Mouse (Mus musculus): Measurements from ENCODE around the gene Zic2.

Gene Zic2

GRCm38 (mm10) chr14:122462689-122463079, 12.6 kb upstream of the Zic2 start:
- DNase-seq, result peak; percentile 56

- DNase-seq, result peak; percentile 74
Observed at GRCm38 (mm10) chr14:122463080-122463691, 12.0 kb upstream of the Zic2 start.

DNA sequence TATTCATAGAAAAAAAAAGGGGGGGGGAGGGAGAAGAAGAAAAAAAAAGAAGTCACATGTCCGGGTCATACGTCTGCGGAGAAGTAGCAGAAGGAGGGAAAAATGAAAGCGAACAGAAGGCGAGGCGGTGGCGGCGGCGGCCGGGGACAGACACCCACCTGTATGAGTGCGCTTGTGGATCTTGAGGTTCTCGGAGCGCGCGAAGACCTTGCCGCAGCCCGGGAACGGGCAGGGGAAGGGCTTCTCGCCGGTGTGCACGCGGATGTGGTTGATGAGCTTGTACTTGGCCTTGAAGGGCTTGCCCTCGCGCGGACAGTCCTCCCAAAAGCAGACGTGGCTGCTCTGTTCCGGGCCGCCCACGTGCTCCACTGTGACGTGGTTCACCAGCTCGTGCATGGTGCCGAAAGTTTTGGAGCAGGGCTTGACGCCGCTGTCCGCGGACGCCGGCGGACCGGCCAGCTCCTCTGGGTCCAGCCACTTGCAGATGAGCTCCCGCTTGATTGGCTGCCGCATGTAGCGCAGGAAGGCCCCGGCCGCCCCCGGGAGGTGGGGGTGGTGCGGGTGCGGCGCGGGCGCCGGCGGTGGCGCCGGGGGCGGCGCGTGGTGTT, 11.4 kb upstream of the Zic2 start:
- DNase-seq, result peak; percentile 77

- DNase-seq, result no peak
Observed at GRCm38 (mm10) chr14:122464351-122464762, 10.9 kb upstream of the Zic2 start.

DNA sequence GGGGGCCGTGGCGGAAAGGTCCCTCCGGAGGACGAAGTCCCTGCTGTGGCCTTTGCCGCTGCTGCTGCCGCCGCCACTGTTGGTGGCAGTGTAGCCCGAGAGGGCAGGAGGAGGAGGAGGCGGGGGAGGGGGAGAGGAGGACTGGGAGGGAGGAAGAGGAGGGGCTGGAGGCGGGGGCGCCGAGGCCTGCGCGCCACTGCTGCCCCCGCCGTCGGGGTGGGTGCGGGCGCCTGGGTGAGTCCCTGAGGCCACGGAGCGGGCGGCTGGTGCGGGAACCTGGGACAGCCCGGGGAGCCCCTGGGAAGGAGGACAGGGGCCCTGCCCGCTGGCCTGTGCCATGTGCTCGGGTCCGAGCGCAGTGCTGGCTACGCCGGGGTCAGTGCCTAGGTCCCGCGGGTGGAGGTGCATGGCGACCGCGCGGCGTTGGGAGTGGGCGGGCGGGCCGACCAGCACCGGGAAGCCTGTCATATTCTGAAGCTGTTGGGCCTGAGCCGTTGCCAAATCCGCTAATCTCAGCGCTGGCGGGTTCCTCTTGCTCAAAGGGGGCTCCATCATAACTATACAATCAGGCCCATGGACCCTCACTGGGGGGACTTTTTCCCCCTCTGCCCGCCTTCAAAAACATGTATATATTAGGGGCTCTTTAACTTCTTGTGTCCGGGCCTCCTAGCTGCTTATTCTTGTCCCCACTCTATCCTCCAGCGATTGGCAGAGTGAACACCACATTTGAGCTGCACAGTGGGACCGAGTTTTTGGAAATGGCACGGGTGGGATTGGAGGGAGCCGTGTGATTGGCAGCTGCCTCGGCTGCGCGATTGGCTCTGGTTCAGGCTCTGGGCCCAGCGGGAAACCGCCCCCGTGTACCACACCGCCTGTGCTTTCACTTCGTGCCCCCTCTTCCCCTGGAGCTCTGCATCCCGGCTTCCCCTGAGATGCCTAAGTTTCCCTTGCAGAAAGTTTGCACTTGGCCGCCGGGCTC, 10.2 kb upstream of the Zic2 start, which contains the start of gene Zic5:
Zic5 (minus strand) TSS at position 915 of the 979 bp plus-strand sequence.
- peak; percentile 91 for DNase-seq

DNA sequence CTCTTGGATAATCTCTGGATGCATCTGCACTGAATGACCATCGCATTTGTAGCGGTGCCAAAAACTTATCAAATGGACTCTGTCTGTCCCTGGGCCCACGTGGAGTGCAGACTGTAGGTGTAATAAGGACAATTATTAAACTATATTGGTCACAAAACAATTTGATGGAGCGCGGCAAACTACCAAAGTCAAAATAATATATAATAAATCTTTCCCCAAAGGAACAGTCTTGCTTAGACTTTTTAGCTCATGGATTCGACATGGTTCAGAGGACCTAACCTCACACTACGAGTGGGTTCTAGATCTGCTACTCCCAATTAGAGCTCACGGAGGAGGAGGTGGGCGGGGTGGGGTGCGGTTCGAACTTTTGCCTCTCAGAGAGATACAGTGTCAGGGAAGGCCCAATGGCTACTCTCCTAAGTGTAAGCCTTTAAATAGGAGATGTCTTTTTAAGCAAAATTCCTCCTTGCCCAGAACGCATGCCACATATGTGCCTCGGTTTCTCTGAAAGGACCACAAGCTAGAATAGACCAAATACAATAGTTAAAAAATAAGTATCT, 9.2 kb upstream of the Zic2 start:
- DNase-seq, result peak; percentile 66

DNA sequence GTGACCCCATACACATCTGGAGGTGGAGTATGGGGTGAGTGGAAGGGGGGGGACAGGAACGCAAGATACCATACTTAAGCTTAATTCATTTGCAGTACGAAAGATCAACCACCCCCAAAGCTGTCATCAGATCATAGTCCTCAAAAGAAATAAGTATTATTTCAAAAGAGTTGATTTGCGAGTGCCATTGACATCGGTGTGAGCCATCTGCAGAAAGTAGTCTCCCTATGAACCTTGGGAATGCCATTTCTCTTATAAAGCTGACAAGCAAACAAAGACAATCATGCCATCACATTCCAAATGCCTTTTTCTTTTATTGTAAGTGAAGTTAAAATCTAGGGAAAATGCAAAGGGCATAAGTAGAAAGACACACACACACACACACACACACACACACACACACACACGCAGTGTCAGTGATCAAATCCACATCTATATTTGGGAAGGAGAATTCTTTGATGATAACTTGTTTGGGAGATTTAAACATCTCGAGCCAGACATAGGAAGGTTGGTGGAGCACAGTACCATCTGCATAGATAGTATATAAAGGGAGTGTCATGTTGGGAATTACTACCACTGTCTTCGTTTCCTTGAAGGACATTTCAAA, 8.4 kb upstream of the Zic2 start:
- peak; percentile 36 for DNase-seq

DNA sequence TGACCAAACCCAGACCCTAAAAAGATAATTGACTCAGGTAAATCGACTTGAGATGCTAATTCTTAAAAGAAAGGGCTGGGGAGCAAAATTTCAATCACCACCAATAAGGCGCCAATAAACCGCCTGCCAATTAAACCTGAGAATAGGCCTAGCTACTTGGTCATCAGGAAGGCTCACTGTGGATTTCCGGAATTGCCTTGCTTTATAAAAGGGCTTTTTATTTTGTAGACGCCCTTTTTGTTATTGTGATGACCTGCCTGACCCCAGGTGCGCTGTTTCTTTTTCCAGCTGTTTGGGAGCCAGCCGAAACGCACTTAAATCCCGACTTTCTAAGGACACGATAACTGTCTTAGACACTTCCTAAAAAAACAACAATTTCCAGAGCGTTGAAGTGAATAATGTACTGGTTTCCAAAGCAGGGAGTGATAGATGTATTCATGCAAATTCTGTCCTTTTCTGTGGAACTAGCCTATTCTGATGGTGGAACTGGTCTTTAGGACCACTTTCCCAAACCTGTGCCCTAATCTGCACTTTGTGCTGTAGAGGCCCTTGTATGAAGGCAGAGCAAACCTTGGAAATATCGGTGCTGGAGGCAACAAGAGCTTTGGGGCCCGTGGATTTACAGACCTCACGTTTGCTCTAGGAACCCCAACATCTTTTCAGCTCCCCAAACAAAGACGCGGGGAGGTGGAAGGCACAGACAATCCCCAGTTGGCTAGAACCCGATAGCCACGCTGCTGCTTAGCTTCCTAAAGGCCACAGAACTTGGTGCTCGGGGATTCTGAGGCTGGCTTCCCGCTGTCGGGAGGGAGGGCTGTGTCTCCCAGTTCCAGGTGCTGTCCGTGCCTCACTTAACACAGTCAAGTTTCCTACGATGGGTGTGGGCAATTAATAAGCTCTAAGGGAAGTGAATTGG, 7.1 kb upstream of the Zic2 start:
- DNase-seq, result peak; percentile 63

GRCm38 (mm10) chr14:122468971-122469755, 6.1 kb upstream of the Zic2 start:
- DNase-seq, result peak; percentile 63

DNA sequence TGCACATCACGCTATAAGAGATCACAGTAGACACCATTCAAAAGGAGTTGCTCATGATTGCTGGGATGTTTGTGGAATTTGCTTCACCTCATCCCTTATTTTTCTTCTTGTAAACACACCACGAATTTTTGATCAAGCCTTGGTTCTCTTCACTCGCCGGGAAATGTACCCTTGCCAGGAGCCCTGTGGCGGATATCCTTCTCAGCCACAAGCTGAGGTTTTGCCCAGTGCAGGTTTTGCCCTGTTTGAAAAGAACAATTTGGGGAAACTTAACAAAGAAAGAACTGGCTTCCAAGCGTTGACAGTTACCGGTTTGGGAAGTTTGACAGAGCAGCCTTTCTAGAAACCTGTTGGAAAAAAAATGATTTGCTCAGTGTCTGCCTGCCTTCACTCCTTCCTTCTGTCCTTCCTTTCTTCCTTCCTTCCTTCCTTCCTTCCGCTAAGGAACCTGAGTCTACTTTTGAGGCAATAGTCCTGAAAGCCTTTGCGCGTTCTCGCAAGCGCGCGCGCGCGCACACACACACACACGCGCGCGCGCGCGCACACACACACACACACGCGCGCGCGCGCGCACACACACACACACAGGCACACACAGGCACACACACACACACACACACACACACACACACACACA, 3.7 kb upstream of the Zic2 start:
- DNase-seq, result peak; percentile 78

DNA sequence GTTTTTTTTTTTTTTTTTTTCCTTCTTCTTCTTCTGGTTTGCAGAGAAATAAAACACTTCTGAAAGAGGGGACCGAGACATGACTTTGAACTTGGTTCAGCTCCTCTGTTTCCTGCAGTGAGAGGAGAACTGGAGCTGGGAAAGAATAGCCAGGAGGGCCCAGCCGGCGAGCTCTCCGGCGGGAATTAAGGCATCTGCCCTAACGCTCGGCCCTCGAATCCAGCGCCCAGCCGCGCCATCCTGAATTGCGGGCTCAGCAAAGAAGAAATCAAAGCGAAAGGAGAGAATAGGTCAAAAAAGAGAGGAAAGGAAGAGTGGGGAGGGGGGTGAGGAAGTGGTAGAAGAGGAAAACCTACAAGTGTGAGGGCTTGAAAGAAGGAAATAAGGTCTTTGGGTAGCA, 3.1 kb upstream of the Zic2 start:
- peak; percentile 62 for DNase-seq

GRCm38 (mm10) chr14:122472647-122473046, 2.6 kb upstream of the Zic2 start:
- peak; percentile 73 for DNase-seq

- no peak for DNase-seq
Observed at GRCm38 (mm10) chr14:122473211-122473751, 2.0 kb upstream of the Zic2 start.

GRCm38 (mm10) chr14:122474041-122474890, 969 bp upstream of the Zic2 start:
- DNase-seq, result peak; percentile 87

GRCm38 (mm10) chr14:122475557-122476040, 364 bp downstream of the Zic2 start:
- DNase-seq, result peak; percentile 45

- DNase-seq, result peak; percentile 54
Observed at GRCm38 (mm10) chr14:122476041-122476821, 996 bp downstream of the Zic2 start.

GRCm38 (mm10) chr14:122476822-122477215, 1.6 kb downstream of the Zic2 start:
- DNase-seq, result no peak

GRCm38 (mm10) chr14:122477261-122477671, 2.0 kb downstream of the Zic2 start:
- no peak for DNase-seq

Data from cerebellum, adult 9-10 months (tissue).